Comparison of ENCODE assay signal across 8 mouse cellular contexts in the genomic region with DNA sequence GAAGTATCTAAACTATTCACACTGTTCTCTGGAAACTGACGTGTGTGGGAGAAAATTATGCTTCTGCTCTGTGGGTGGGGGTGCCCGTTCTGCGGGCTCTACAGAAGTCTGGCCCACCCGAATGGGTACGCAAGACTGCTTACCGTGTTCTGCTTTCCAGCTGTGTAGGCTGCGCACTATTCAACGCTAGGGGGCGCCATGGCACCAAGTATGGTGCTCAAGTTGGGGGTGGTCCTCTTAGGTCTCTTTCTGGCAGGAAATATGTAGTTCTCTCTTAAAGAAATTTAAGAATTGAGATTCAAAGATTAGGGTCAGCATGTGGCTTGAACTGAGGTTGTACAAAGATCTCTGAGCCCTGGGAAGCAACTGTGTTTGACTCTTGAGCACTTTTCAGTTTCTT. TPM values are rescaled to one million over a fixed set of nuclear protein-coding genes. Genes with fewer than 3 reads are reported as not detected.
DNase-seq lines count a peak whose midpoint lies in the region; ATAC-seq and TF ChIP-seq lines count a peak whose summit lies in the region.

No protein-coding gene starts in this region.

- H3K4me3 ChIP-seq in midbrain, embryonic 14.5 days (replicated peaks; ENCODE audit: low read depth, low read length), result no peak overlapping the region
- no peak overlapping the region for H3K4me3 ChIP-seq in midbrain, embryonic 15.5 days
- H3K4me3 ChIP-seq in kidney, postnatal 0 days (replicated peaks; ENCODE audit: low read depth, low read length), result no peak overlapping the region
- no peak overlapping the region for H3K4me3 ChIP-seq in lung, embryonic 16.5 days (ENCODE audit: low read length)
- H3K4me3 ChIP-seq in testis, adult 2 months (ENCODE audit: control insufficient read depth, low read depth, low read length), result no peak overlapping the region

- peaks cover 9% of the 10 kb centered on the region for H3K4me1 ChIP-seq in midbrain, embryonic 14.5 days (ENCODE audit: control insufficient read depth, insufficient read depth, low read length)
- peaks cover 16% of the 10 kb centered on the region for H3K4me1 ChIP-seq in midbrain, embryonic 15.5 days
- peaks cover 8% of the 10 kb centered on the region; the same call in 1 of the 2 replicates for H3K4me1 ChIP-seq in kidney, postnatal 0 days (replicated peaks; ENCODE audit: insufficient read depth, low read length)
- peaks cover 13% of the 10 kb centered on the region for H3K4me1 ChIP-seq in lung, embryonic 16.5 days (replicated peaks; ENCODE audit: control insufficient read depth, insufficient read depth, low read length)
- no peaks in the 10 kb centered on the region; the same call in 1 of the 2 replicates for H3K4me1 ChIP-seq in testis, adult 2 months (ENCODE audit: control insufficient read depth, insufficient read depth, low read length)

- no peaks in the 10 kb centered on the region for H3K9me3 ChIP-seq in midbrain, embryonic 14.5 days (ENCODE audit: control insufficient read depth, low read length)
- H3K9me3 ChIP-seq in midbrain, embryonic 15.5 days, result no peaks in the 10 kb centered on the region
- no peaks in the 10 kb centered on the region for H3K9me3 ChIP-seq in kidney, postnatal 0 days (replicated peaks; ENCODE audit: low read length)
- H3K9me3 ChIP-seq in lung, embryonic 16.5 days (ENCODE audit: control insufficient read depth, low read length), result no peaks in the 10 kb centered on the region

- no peak for TF ChIP-seq POLR2A in testis, adult 2 months (IDR thresholded peaks at IDR 0.05; ENCODE audit: control insufficient read depth, low read depth, low read length)

- H3K9ac ChIP-seq in midbrain, embryonic 14.5 days (replicated peaks; ENCODE audit: low read length), result no peak overlapping the region
- H3K9ac ChIP-seq in midbrain, embryonic 15.5 days, result no peak overlapping the region
- H3K9ac ChIP-seq in kidney, postnatal 0 days (ENCODE audit: low read depth, low read length), result no peak overlapping the region
- H3K9ac ChIP-seq in lung, embryonic 16.5 days (ENCODE audit: low read length), result no peak overlapping the region

- H3K27me3 ChIP-seq in midbrain, embryonic 14.5 days (ENCODE audit: control insufficient read depth, insufficient read depth, low read length), result no peaks in the 10 kb centered on the region
- no peaks in the 10 kb centered on the region for H3K27me3 ChIP-seq in midbrain, embryonic 15.5 days (replicated peaks)
- H3K27me3 ChIP-seq in kidney, postnatal 0 days (ENCODE audit: insufficient read depth, low read length), result no peaks in the 10 kb centered on the region
- no peaks in the 10 kb centered on the region for H3K27me3 ChIP-seq in lung, embryonic 16.5 days (ENCODE audit: control insufficient read depth, insufficient read depth, low read depth, low read length)
- H3K27me3 ChIP-seq in testis, adult 2 months (ENCODE audit: control insufficient read depth, insufficient read depth, low read length), result no peaks in the 10 kb centered on the region

- peak; percentile 90 for TF ChIP-seq CTCF in kidney, postnatal 0 days (IDR thresholded peaks at IDR 0.05; ENCODE audit: low read depth)
- TF ChIP-seq CTCF in testis, adult 2 months (IDR thresholded peaks at IDR 0.05; ENCODE audit: control insufficient read depth, insufficient read depth, insufficient replicate concordance, low read depth, low read length), result peak; percentile 90

- 5% methylated on average over 9 of the region's 9 CpGs for WGBS in midbrain, embryonic 14.5 days
- WGBS in midbrain, embryonic 15.5 days, result 5% methylated on average over 9 of the region's 9 CpGs
- 8% methylated on average over 9 of the region's 9 CpGs for WGBS in kidney, postnatal 0 days
- 5% methylated on average over 9 of the region's 9 CpGs for WGBS in lung, embryonic 16.5 days

- no peak overlapping the region for H3K27ac ChIP-seq in midbrain, embryonic 14.5 days (replicated peaks; ENCODE audit: low read depth, low read length)
- no peak overlapping the region for H3K27ac ChIP-seq in midbrain, embryonic 15.5 days
- no peak overlapping the region for H3K27ac ChIP-seq in kidney, postnatal 0 days
- no peak overlapping the region for H3K27ac ChIP-seq in lung, embryonic 16.5 days (ENCODE audit: low read length)
- H3K27ac ChIP-seq in testis, adult 2 months (ENCODE audit: control insufficient read depth, insufficient read depth, low read depth, low read length), result no peak overlapping the region

- peak; percentile 68 to 85 for DNase-seq in cerebellum, postnatal 14 days
- DNase-seq in midbrain, embryonic 14.5 days, result peak; percentile 90
- DNase-seq in kidney, postnatal 0 days (ENCODE audit: low spot score), result peak; percentile 92

- no peaks in the 10 kb centered on the region for H3K36me3 ChIP-seq in midbrain, embryonic 14.5 days (ENCODE audit: control insufficient read depth, insufficient read depth, low read length)
- no peaks in the 10 kb centered on the region for H3K36me3 ChIP-seq in midbrain, embryonic 15.5 days (replicated peaks)
- H3K36me3 ChIP-seq in kidney, postnatal 0 days (ENCODE audit: insufficient read depth, low read length), result no peaks in the 10 kb centered on the region
- no peaks in the 10 kb centered on the region for H3K36me3 ChIP-seq in lung, embryonic 16.5 days (ENCODE audit: control insufficient read depth, insufficient read depth, low read length)
- no peaks in the 10 kb centered on the region for H3K36me3 ChIP-seq in testis, adult 2 months (ENCODE audit: control insufficient read depth, insufficient read depth, low read length)

- H3K4me2 ChIP-seq in midbrain, embryonic 14.5 days (ENCODE audit: low read length), result no peak overlapping the region
- H3K4me2 ChIP-seq in midbrain, embryonic 15.5 days, result no peak overlapping the region
- no peak overlapping the region for H3K4me2 ChIP-seq in kidney, postnatal 0 days (ENCODE audit: low read length)
- H3K4me2 ChIP-seq in lung, embryonic 16.5 days (ENCODE audit: low read depth, low read length), result no peak overlapping the region

- ATAC-seq in cerebellum, adult (ENCODE audit: insufficient number of reproducible peaks, low FRiP score, low TSS enrichment), result no peak
- ATAC-seq in midbrain, embryonic 14.5 days (ENCODE audit: low FRiP score, low TSS enrichment), result no peak
- ATAC-seq in midbrain, embryonic 15.5 days (replicated peaks), result no peak
- ATAC-seq in common myeloid progenitor, adult 5-6 weeks (replicated peaks; ENCODE audit: low read depth, poor library complexity, severe bottlenecking), result peak; percentile 35
- peak; percentile 63; the same call in 1 of the 2 replicates for ATAC-seq in kidney, postnatal 0 days (replicated peaks; ENCODE audit: low FRiP score, low read depth)
- ATAC-seq in lung, embryonic 16.5 days (ENCODE audit: low read depth), result peak; percentile 26; the same call in 1 of the 2 replicates

RNA-seq across cellular contexts. Expression of a gene that starts 3.7 kb away (rescaled TPM):
- 1.8 and 3.4 TPM in 2 replicates for polyA plus RNA-seq in midbrain, embryonic 14.5 days (2014; fragmentation: Nextera tagmentation; extraction: Ambion mirVana)
- polyA plus RNA-seq in midbrain, embryonic 15.5 days (2015; fragmentation: Nextera tagmentation; extraction: Ambion mirVana), result 5.1 and 5.2 TPM in 2 replicates
- not detected in 2 replicates for total RNA-seq in common myeloid progenitor, adult 5-6 weeks (2017)
- polyA plus RNA-seq in kidney, postnatal 0 days (2015; fragmentation: Nextera tagmentation; extraction: Ambion mirVana), result 2.7 and 3.0 TPM in 2 replicates
- 8.2 and 9.1 TPM in 2 replicates for polyA plus RNA-seq in lung, embryonic 16.5 days (2015; fragmentation: Nextera tagmentation; extraction: Ambion mirVana)
- polyA plus RNA-seq in testis, adult 2 months (2012; rRNA removed), result 4.1 and 6.7 TPM in 2 replicates

RNA-seq across cellular contexts. Expression of a gene that starts 30.3 kb away (rescaled TPM):
- 1.2 and 1.7 TPM in 2 replicates for polyA plus RNA-seq in midbrain, embryonic 14.5 days (2014; fragmentation: Nextera tagmentation; extraction: Ambion mirVana)
- 2.2 and 2.3 TPM in 2 replicates for polyA plus RNA-seq in midbrain, embryonic 15.5 days (2015; fragmentation: Nextera tagmentation; extraction: Ambion mirVana)
- total RNA-seq in common myeloid progenitor, adult 5-6 weeks (2017), result 4.3 and 6.8 TPM in 2 replicates
- 3.2 and 3.8 TPM in 2 replicates for polyA plus RNA-seq in kidney, postnatal 0 days (2015; fragmentation: Nextera tagmentation; extraction: Ambion mirVana)
- polyA plus RNA-seq in lung, embryonic 16.5 days (2015; fragmentation: Nextera tagmentation; extraction: Ambion mirVana), result 18.4 and 18.8 TPM in 2 replicates
- polyA plus RNA-seq in testis, adult 2 months (2012; rRNA removed), result 0.58 and 1.0 TPM in 2 replicates

RNA-seq across cellular contexts. Expression of a gene that starts 45.0 kb away (rescaled TPM):
- polyA plus RNA-seq in midbrain, embryonic 14.5 days (2014; fragmentation: Nextera tagmentation; extraction: Ambion mirVana), result 0.18 and 1.2 TPM in 2 replicates
- polyA plus RNA-seq in midbrain, embryonic 15.5 days (2015; fragmentation: Nextera tagmentation; extraction: Ambion mirVana), result 1.4 and 1.8 TPM in 2 replicates
- not detected in 2 replicates for total RNA-seq in common myeloid progenitor, adult 5-6 weeks (2017)
- polyA plus RNA-seq in kidney, postnatal 0 days (2015; fragmentation: Nextera tagmentation; extraction: Ambion mirVana), result 11.2 and 12.3 TPM in 2 replicates
- 20.3 and 22.9 TPM in 2 replicates for polyA plus RNA-seq in lung, embryonic 16.5 days (2015; fragmentation: Nextera tagmentation; extraction: Ambion mirVana)
- 0.49 and 0.54 TPM in 2 replicates for polyA plus RNA-seq in testis, adult 2 months (2012; rRNA removed)

RNA-seq across cellular contexts. Expression of a gene that starts 59.2 kb away (rescaled TPM):
- polyA plus RNA-seq in midbrain, embryonic 14.5 days (2014; fragmentation: Nextera tagmentation; extraction: Ambion mirVana), result 108 and 140 TPM in 2 replicates
- polyA plus RNA-seq in midbrain, embryonic 15.5 days (2015; fragmentation: Nextera tagmentation; extraction: Ambion mirVana), result 127 and 151 TPM in 2 replicates
- total RNA-seq in common myeloid progenitor, adult 5-6 weeks (2017), result 2.2 TPM in 1 of 2 replicates, not detected in the other
- 764 and 829 TPM in 2 replicates for polyA plus RNA-seq in kidney, postnatal 0 days (2015; fragmentation: Nextera tagmentation; extraction: Ambion mirVana)
- 560 and 561 TPM in 2 replicates for polyA plus RNA-seq in lung, embryonic 16.5 days (2015; fragmentation: Nextera tagmentation; extraction: Ambion mirVana)
- 8.0 and 16.8 TPM in 2 replicates for polyA plus RNA-seq in testis, adult 2 months (2012; rRNA removed)

Comparison
In these comparisons a context has a peak if more than half of its experiments do, and no peak if none do; other contexts are left out.
1. ATAC-seq: peak in common myeloid progenitor, adult 5-6 weeks (single experiment), kidney, postnatal 0 days (single experiment) and lung, embryonic 16.5 days (single experiment); none in cerebellum, adult (single experiment), midbrain, embryonic 14.5 days (single experiment) and midbrain, embryonic 15.5 days (single experiment).
2. Peak in every context shown above with its lines, with median percentiles within 50 percentile points of each other: DNase-seq.